Mouse (Mus musculus) hindbrain, embryonic 15.5 days (tissue): Measurements from ENCODE around the gene Mfsd5. TPM values are rescaled to one million over a fixed set of nuclear protein-coding genes. Genes with fewer than 3 reads are reported as not detected.

ENCODE experiments used
- ATAC-seq: fragments of 200-750 bp; cut with Nextera tagmentation; 2 replicates; pipeline ENCODE4 v1.8.0; 2017; ENCODE audit warnings: low read depth, moderate number of reproducible peaks, moderate TSS enrichment; ENCODE audit not compliant: low FRiP score
- H3K27ac ChIP-seq: fragments of 300-500 bp; sonication (generic); replicated peaks from 2 replicates; pipeline ENCODE4 v1.5.1; 2015; ENCODE audit warnings: mild to moderate bottlenecking, inconsistent platforms
- H3K27me3 ChIP-seq: fragments of 300-500 bp; sonication (generic); 2 replicates; pipeline ENCODE4 v1.6.1; 2015; ENCODE audit warnings: control low read depth, inconsistent platforms
- H3K36me3 ChIP-seq: fragments of 300-500 bp; sonication (generic); 2 replicates; pipeline ENCODE4 v1.6.1; 2015; ENCODE audit warnings: control low read depth, inconsistent platforms
- H3K4me1 ChIP-seq: fragments of 300-500 bp; sonication (generic); replicated peaks from 2 replicates; pipeline ENCODE4 v1.6.1; 2015; ENCODE audit warnings: control low read depth, inconsistent platforms
- H3K4me2 ChIP-seq: fragments of 300-500 bp; sonication (generic); 2 replicates; pipeline ENCODE4 v1.6.1; 2015; ENCODE audit warnings: moderate library complexity, mild to moderate bottlenecking, inconsistent platforms
- H3K4me3 ChIP-seq: fragments of 300-500 bp; sonication (generic); 2 replicates; pipeline ENCODE4 v1.5.1; 2015; ENCODE audit warnings: mild to moderate bottlenecking, inconsistent platforms
- H3K9ac ChIP-seq: fragments of 300-500 bp; sonication (generic); 2 replicates; pipeline ENCODE4 v1.6.1; 2015; ENCODE audit warnings: inconsistent platforms
- H3K9me3 ChIP-seq: fragments of 300-500 bp; sonication (generic); 2 replicates; pipeline ENCODE4 v1.6.1; 2016; ENCODE audit warnings: control low read depth, inconsistent platforms
- WGBS: fragments of 180-500 bp; shearing (Covaris S2); methylation state at CpG from one replicate; pipeline ENCODE4 v1.1.7; 2015; 5-methylcytosine and 5-hydroxymethylcytosine counted together
- polyA plus RNA-seq: library from polyadenylated mRNA; unstranded; fragments of >200 nt; fragmentation: Nextera tagmentation; extraction: Ambion mirVana; gene quantifications from 2 replicates; pipeline ENCODE4 v1.2.1, GENCODE M21; 2015

Mfsd5 gene
- polyA plus RNA-seq, 1 experiment from 2014 or later: 63.5 TPM

DNA sequence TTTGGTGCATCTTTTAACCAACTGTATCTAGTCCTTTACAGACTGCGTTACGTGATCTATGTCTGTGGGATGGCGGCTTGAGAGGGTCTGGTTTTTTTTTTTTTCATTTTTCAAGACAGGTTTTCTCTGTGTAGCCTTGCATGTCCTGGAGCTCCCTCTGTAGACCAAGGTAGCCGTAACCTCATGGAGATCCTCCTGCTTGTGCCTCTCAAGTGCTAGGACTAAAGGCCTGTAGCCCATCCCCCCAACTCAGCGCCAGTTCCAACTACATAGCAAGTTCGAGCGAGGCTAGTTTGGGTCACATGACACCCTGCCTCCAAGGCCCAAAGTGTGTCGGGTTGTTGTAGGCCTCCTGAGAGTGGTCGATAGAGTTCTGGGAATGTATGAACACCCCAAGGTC, 29.5 kb downstream of the Mfsd5 start:
- Histone ChIP-seq H3K27ac (no peak overlapping the region), H3K9ac (no peak overlapping the region), H3K27me3 (no peaks in the 10 kb centered on the region), H3K4me2 (no peak overlapping the region), H3K36me3 (no peaks in the 10 kb centered on the region), H3K9me3 (no peaks in the 10 kb centered on the region), H3K4me1 (no peaks in the 10 kb centered on the region), H3K4me3 (no peak overlapping the region)
- 93% methylated on average over 9 of the region's 9 CpGs for WGBS
- no peak for ATAC-seq

- no peaks in the 10 kb centered on the region for H3K9me3 ChIP-seq
- H3K4me3 ChIP-seq: no peak overlapping the region
- 87% methylated on average over 10 of the region's 10 CpGs for WGBS
- no peak overlapping the region for H3K4me2 ChIP-seq
- no peak overlapping the region for H3K9ac ChIP-seq
- no peak for ATAC-seq
- H3K27me3 ChIP-seq: no peaks in the 10 kb centered on the region
- H3K4me1 ChIP-seq: no peaks in the 10 kb centered on the region
- no peak overlapping the region for H3K27ac ChIP-seq
- no peaks in the 10 kb centered on the region for H3K36me3 ChIP-seq
These were observed 31.0 kb downstream of the Mfsd5 start for GRCm38 (mm10) chr15:102310074-102310845.

- H3K27ac ChIP-seq: no peak overlapping the region
- H3K27me3 ChIP-seq: no peaks in the 10 kb centered on the region
- ATAC-seq: no peak
- H3K36me3 ChIP-seq: no peaks in the 10 kb centered on the region
- H3K4me1 ChIP-seq: no peaks in the 10 kb centered on the region
- H3K4me3 ChIP-seq: no peak overlapping the region
- H3K9me3 ChIP-seq: no peaks in the 10 kb centered on the region
- no peak overlapping the region for H3K4me2 ChIP-seq
- no peak overlapping the region for H3K9ac ChIP-seq
These were observed 32.2 kb downstream of the Mfsd5 start for GRCm38 (mm10) chr15:102311489-102311888.

DNA sequence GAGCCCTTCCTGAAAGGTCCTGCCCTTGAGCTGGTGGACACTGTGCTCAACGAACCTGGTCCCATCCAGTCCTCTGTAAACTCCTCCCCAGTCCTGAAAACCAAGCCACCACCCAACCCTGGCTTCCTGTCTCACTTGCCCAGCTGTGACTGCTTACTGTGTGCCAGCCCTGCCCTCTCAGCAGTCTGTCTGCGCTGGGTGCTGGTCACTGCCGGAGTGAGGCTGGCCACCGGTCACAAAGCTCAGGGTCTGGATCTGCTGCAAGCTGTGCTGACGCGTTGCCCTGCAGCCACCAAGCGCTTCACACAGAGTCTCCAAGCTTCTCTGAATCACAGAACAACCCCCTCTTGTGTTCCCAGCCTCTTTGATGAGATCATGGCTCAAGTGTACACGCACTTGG, 36.0 kb downstream of the Mfsd5 start:
- H3K36me3 ChIP-seq: no peaks in the 10 kb centered on the region
- no peak overlapping the region for H3K27ac ChIP-seq
- no peak overlapping the region for H3K4me2 ChIP-seq
- no peaks in the 10 kb centered on the region for H3K27me3 ChIP-seq
- no peak for ATAC-seq
- no peak overlapping the region for H3K4me3 ChIP-seq
- no peaks in the 10 kb centered on the region for H3K9me3 ChIP-seq
- 94% methylated on average over 8 of the region's 8 CpGs for WGBS
- H3K9ac ChIP-seq: no peak overlapping the region
- H3K4me1 ChIP-seq: no peaks in the 10 kb centered on the region

DNA sequence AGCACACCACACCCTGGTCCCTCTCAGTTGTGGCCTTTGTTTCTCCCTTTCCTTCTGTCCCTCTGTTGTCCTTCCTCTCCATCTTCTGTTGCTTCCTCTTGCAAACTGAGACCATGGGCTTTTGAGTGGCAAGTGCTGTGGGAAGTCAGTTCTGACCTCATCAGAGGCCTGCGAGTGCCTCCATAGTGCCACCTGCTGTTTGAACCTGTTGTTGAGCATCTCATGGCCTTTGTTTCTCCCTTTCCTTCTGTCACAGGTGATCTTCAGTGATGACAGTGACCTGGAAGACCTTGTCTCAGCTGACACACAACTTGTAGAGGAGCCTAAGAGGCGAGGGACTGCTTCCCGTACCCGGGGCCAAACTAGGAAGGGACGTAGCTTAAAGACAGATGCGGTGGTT, 37.0 kb downstream of the Mfsd5 start:
- Histone ChIP-seq H3K4me2 (no peak overlapping the region), H3K4me1 (no peaks in the 10 kb centered on the region), H3K9me3 (no peaks in the 10 kb centered on the region), H3K36me3 (no peaks in the 10 kb centered on the region), H3K9ac (no peak overlapping the region), H3K27ac (no peak overlapping the region), H3K27me3 (no peaks in the 10 kb centered on the region), H3K4me3 (no peak overlapping the region)
- 89% methylated on average over 6 of the region's 6 CpGs for WGBS
- ATAC-seq: no peak

DNA sequence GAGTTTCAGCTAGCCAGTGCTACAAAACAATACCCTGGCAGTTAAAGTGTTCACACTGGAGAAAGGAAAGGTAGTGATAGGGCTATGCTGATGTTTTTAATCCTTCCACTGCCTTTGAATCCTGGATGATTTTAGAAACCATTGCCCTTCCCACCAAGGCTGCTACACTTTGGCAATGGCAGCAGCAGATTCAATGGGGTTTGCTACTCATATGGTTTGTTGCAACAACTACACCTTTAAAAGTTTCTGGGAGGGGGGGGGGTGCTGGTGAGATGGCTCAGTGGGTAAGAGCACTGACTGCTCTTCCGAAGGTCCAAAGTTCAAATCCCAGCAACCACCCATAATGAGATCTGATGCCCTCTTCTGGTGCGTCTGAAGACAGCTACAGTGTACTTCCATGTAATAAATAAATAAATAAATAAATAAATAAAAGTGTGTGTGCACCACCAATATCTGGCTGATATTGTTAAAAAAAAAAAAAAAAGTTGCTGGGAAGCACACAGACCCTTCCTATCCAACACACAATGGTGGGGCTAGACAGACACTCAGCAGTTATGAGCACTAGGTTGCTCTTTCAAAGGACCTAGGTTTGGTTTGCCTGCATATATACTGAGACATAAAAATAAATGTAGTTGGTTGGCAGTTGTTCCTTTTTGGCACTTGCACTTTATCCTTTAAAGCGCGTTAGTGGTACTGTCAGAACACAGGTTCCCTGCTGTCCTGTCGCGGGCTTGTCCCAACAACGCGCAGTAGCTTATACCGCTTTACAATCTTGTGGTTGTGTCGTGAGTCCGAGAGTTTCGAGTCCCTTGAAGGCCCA, 45.6 kb downstream of the Mfsd5 start:
- no peak overlapping the region for H3K4me3 ChIP-seq
- no peak for ATAC-seq

DNA sequence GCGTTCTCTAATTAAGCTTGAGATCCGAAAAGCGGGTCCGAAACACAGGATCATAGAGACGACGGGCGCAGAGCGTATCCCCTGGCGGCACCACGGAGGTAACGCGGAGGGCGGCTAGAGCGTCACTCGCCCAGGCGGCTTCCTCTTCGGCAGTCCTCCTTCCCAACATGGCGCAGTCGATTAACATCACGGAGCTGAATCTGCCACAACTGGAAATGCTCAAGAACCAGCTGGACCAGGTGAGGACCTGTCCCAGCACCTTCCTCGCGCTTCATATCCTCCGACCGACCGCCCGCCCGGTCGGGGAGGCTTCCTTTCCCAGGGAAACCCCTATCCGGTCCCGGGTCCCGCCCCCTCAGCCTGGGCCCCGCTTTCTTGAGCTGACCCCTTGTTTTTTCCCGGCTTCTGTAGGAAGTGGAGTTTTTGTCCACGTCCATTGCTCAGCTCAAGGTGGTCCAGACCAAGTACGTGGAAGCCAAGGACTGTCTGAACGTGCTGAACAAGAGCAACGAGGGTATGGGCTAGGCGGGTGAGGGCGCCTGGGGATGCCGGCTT, 46.8 kb downstream of the Mfsd5 start, which contains the start of gene Pfdn5:
Pfdn5 (plus strand) TSS at position 95 of the 555 bp plus-strand sequence.
- H3K4me3 ChIP-seq: peak within 1 kb of the TSS; percentile 96
- peak within 1 kb of the TSS; percentile 87 for H3K4me2 ChIP-seq
- H3K27ac ChIP-seq: peak within 1 kb of the TSS; percentile 85
- H3K9ac ChIP-seq: peak within 1 kb of the TSS; percentile 86
- no peaks in the 10 kb centered on the region for H3K9me3 ChIP-seq
- peak; percentile 93 for ATAC-seq
- under 1% methylated on average over 40 of the region's 40 CpGs for WGBS
- H3K27me3 ChIP-seq: no peaks in the 10 kb centered on the region
- H3K36me3 ChIP-seq: peaks cover 25% of the 10 kb centered on the region
- H3K4me1 ChIP-seq: peaks cover 19% of the 10 kb centered on the region

More for the DNA sequence above, 45.6 kb downstream of the Mfsd5 start:
- Histone ChIP-seq H3K9ac (no peak overlapping the region), H3K9me3 (no peaks in the 10 kb centered on the region), H3K27me3 (no peaks in the 10 kb centered on the region), H3K27ac (no peak overlapping the region), H3K4me1 (peaks cover 18% of the 10 kb centered on the region), H3K4me2 (peak overlapping the region; percentile 87), H3K36me3 (peaks cover 20% of the 10 kb centered on the region)
- 77% methylated on average over 12 of the region's 12 CpGs for WGBS

DNA sequence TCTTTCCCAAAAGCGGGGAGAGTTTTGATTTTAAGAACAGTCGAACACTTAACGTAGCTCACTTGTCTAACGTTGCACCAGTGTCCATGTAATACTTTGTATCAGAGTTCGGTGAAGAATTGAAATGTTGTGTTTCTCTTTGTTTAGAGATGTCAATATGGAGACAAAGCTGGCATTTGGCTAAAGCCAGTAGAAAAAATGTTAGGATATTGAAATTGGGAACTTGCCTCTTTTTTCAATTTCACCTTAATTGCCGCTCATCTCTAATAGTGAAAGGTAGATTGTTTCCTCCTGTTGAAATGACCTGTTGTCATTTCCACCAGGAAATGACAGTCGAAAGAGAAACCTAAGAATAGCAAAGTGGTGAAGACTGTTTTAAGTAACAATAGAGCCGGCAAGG, 47.6 kb downstream of the Mfsd5 start:
- H3K27ac ChIP-seq: peak overlapping the region; percentile 85
- peak overlapping the region; percentile 87 for H3K4me2 ChIP-seq
- H3K36me3 ChIP-seq: peaks cover 25% of the 10 kb centered on the region
- peak overlapping the region; percentile 96 for H3K4me3 ChIP-seq
- ATAC-seq: no peak
- 73% methylated on average over 8 of the region's 8 CpGs for WGBS
- peak overlapping the region; percentile 86 for H3K9ac ChIP-seq
- H3K27me3 ChIP-seq: no peaks in the 10 kb centered on the region
- peaks cover 22% of the 10 kb centered on the region for H3K4me1 ChIP-seq
- H3K9me3 ChIP-seq: no peaks in the 10 kb centered on the region

Other genes with a start within 250 kb of the Mfsd5 start
- 77.1 and 79.3 TPM in 2 replicates for gene Eif4b, start 205.7 kb upstream of the Mfsd5 start, polyA plus RNA-seq
- 9.2 and 9.8 TPM in 2 replicates for gene Tns2, start 179.0 kb upstream of the Mfsd5 start, polyA plus RNA-seq
- 87.9 and 93.5 TPM in 2 replicates for gene Spryd3, start 143.2 kb upstream of the Mfsd5 start, polyA plus RNA-seq
- gene Igfbp6, start 135.1 kb upstream of the Mfsd5 start, polyA plus RNA-seq: 3.3 and 5.6 TPM in 2 replicates
- 0.06 and 0.09 TPM in 2 replicates for gene Soat2, start 128.9 kb upstream of the Mfsd5 start, polyA plus RNA-seq
- 52.7 and 54.6 TPM in 2 replicates for gene Zfp740, start 76.2 kb upstream of the Mfsd5 start, polyA plus RNA-seq
- 39.2 and 40.1 TPM in 2 replicates for gene Csad, start 74.7 kb upstream of the Mfsd5 start, polyA plus RNA-seq
- gene Itgb7, start 47.5 kb upstream of the Mfsd5 start, polyA plus RNA-seq: 1.1 and 1.2 TPM in 2 replicates
- gene Rarg, start 21.9 kb upstream of the Mfsd5 start, polyA plus RNA-seq: 5.8 and 6.3 TPM in 2 replicates
- 0.06 and 0.07 TPM in 2 replicates for gene Gm9918, start 8.9 kb upstream of the Mfsd5 start, polyA plus RNA-seq
- gene Espl1, start 16.8 kb downstream of the Mfsd5 start, polyA plus RNA-seq: 4.4 and 6.7 TPM in 2 replicates
- gene Pfdn5, start 46.7 kb downstream of the Mfsd5 start, polyA plus RNA-seq: 460 and 473 TPM in 2 replicates
- gene Myg1, start 52.3 kb downstream of the Mfsd5 start, polyA plus RNA-seq: 92.6 and 94.2 TPM in 2 replicates
- gene Aaas, start 71.3 kb downstream of the Mfsd5 start, polyA plus RNA-seq: 36.8 and 37.9 TPM in 2 replicates
- 0.57 and 0.71 TPM in 2 replicates for gene Sp7, start 87.7 kb downstream of the Mfsd5 start, polyA plus RNA-seq
- 3.4 and 4.0 TPM in 2 replicates for gene Sp1, start 126.7 kb downstream of the Mfsd5 start, polyA plus RNA-seq
- gene Amhr2, start 165.9 kb downstream of the Mfsd5 start, polyA plus RNA-seq: 0.21 and 0.52 TPM in 2 replicates
- gene Prr13, start 179.6 kb downstream of the Mfsd5 start, polyA plus RNA-seq: 88.7 and 98.5 TPM in 2 replicates
- 124 and 126 TPM in 2 replicates for gene Pcbp2, start 191.1 kb downstream of the Mfsd5 start, polyA plus RNA-seq
- gene Gm10337, start 224.3 kb downstream of the Mfsd5 start, polyA plus RNA-seq: 9.5 and 14.8 TPM in 2 replicates
- 55.7 and 58.3 TPM in 2 replicates for gene Map3k12, start 237.6 kb downstream of the Mfsd5 start, polyA plus RNA-seq
- gene Tarbp2, start 238.7 kb downstream of the Mfsd5 start, polyA plus RNA-seq: 98.0 and 104 TPM in 2 replicates
- 4.8 and 5.3 TPM in 2 replicates for gene Npff, start 245.5 kb downstream of the Mfsd5 start, polyA plus RNA-seq